Mouse (Mus musculus) right cerebral cortex, adult 18-20 months (tissue): ENCODE results near the gene Klc2.
"Not testable (repeated sequence)": the region's sequence is repeated elsewhere in the genome, so short reads cannot be mapped to it uniquely, and the experiment has no call there.

Experiments
- DNase-seq: peaks from one replicate; pipeline ENCODE4 v3.0.0; 2022; ENCODE audit warnings: mixed read lengths

Klc2 gene

GRCm38 (mm10) chr19:5098363-5099143 lies 19.8 kb downstream of the Klc2 start, which contains the start of gene Cnih2:
Cnih2 (minus strand) TSS chr19:5098521.
- peak; percentile 82 for DNase-seq

- no peak for DNase-seq
Observed at GRCm38 (mm10) chr19:5097521-5098362, 20.6 kb downstream of the Klc2 start.

GRCm38 (mm10) chr19:5095887-5096474 lies 22.4 kb downstream of the Klc2 start:
- DNase-seq = no peak

GRCm38 (mm10) chr19:5094746-5095417 lies 23.5 kb downstream of the Klc2 start:
- no peak for DNase-seq

GRCm38 (mm10) chr19:5094243-5094632 lies 24.1 kb downstream of the Klc2 start:
- DNase-seq = peak; percentile 97

- DNase-seq = no peak
Observed at GRCm38 (mm10) chr19:5093481-5094242, 24.7 kb downstream of the Klc2 start.

GRCm38 (mm10) chr19:5092083-5092482 lies 26.3 kb downstream of the Klc2 start:
- DNase-seq = no peak

- DNase-seq = no peak
Observed at GRCm38 (mm10) chr19:5089324-5089723, 29.0 kb downstream of the Klc2 start.

- peak; percentile 98 for DNase-seq
Observed at GRCm38 (mm10) chr19:5087884-5088728, 30.3 kb downstream of the Klc2 start, which contains the start of gene Yif1a. Yif1a (plus strand) TSS chr19:5088538.

- DNase-seq = not testable (repeated sequence)
Observed at GRCm38 (mm10) chr19:5086533-5086932, 31.8 kb downstream of the Klc2 start.

- peak; percentile 80 for DNase-seq
Observed at GRCm38 (mm10) chr19:5085145-5085863, 33.1 kb downstream of the Klc2 start, which contains the start of gene Tmem151a. Tmem151a (minus strand) TSS chr19:5085531.

GRCm38 (mm10) chr19:5084834-5085144 lies 33.6 kb downstream of the Klc2 start:
- no peak for DNase-seq

- DNase-seq = no peak
Observed at GRCm38 (mm10) chr19:5083961-5084833, 34.2 kb downstream of the Klc2 start.

GRCm38 (mm10) chr19:5082596-5082995 lies 35.8 kb downstream of the Klc2 start:
- no peak for DNase-seq

GRCm38 (mm10) chr19:5082005-5082404 lies 36.4 kb downstream of the Klc2 start:
- DNase-seq = no peak

- no peak for DNase-seq
Observed at GRCm38 (mm10) chr19:5079279-5079678, 39.1 kb downstream of the Klc2 start.

- no peak for DNase-seq
Observed at GRCm38 (mm10) chr19:5073518-5073917, 44.8 kb downstream of the Klc2 start.

GRCm38 (mm10) chr19:5073028-5073427 lies 45.3 kb downstream of the Klc2 start:
- no peak for DNase-seq

GRCm38 (mm10) chr19:5072389-5073019 lies 45.9 kb downstream of the Klc2 start:
- DNase-seq = no peak
